Mouse (Mus musculus): ENCODE measurements at regions not wholly inside any gene's neighbourhood (a gene's known extent, or its start where the extent isn't known, plus 50 kb on each side); places are given as distances from the start of the nearest gene placed in this dataset.

GRCm38 (mm10) chr12:46945707-46946106 lies 127.0 kb upstream of the Nova1 start:
- Histone ChIP-seq H3K4me3 (no peak overlapping the region), H3K27ac (replicated peaks) (no peak overlapping the region), H3K36me3 (replicated peaks) (no peaks in the 10 kb centered on the region), H3K4me1 (no peaks in the 10 kb centered on the region), H3K9me3 (no peaks in the 10 kb centered on the region), H3K27me3 (replicated peaks; ENCODE audit: low read depth, poor library complexity, severe bottlenecking) (no peaks in the 10 kb centered on the region)
- no peak for DNase-seq (ENCODE audit: low spot score)

- H3K27ac ChIP-seq (replicated peaks) = no peak overlapping the region
- H3K4me3 ChIP-seq = no peak overlapping the region
- no peak for DNase-seq (ENCODE audit: low spot score)
- H3K27me3 ChIP-seq (replicated peaks; ENCODE audit: low read depth, poor library complexity, severe bottlenecking) = no peaks in the 10 kb centered on the region
- no peaks in the 10 kb centered on the region for H3K36me3 ChIP-seq (replicated peaks)
- no peaks in the 10 kb centered on the region for H3K9me3 ChIP-seq
- H3K4me1 ChIP-seq = no peaks in the 10 kb centered on the region
These were observed 112.4 kb upstream of the Nova1 start for GRCm38 (mm10) chr12:46931086-46931485.

DNA sequence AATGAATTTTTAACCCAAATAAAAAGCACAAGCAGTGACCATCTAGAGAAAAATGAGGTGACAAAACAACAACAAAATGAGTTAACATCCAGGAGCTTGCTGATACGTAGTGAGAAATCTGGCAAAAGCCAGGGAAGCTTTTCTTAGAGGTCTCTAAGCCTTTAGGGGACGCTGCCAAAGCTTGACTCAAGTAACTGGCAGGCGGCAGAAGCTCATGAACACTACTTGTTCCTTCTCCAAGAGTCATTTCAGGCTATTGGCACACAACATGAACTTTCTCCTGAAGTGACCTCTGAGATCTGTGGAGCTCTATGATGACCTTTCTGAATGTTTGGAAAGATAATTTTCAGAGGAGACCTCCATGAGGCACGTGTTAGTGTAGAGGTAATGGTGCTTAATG lies 98.6 kb upstream of the Nova1 start:
- no peak overlapping the region for H3K27ac ChIP-seq (replicated peaks)
- H3K9me3 ChIP-seq = no peaks in the 10 kb centered on the region
- H3K36me3 ChIP-seq (replicated peaks) = no peaks in the 10 kb centered on the region
- 76% methylated on average over 4 of the region's 4 CpGs for WGBS
- H3K4me1 ChIP-seq = no peaks in the 10 kb centered on the region
- H3K4me3 ChIP-seq = no peak overlapping the region
- DNase-seq (ENCODE audit: low spot score) = no peak
- no peaks in the 10 kb centered on the region for H3K27me3 ChIP-seq (replicated peaks; ENCODE audit: low read depth, poor library complexity, severe bottlenecking)

GRCm38 (mm10) chr12:46878164-46878563 lies 59.4 kb upstream of the Nova1 start:
- Histone ChIP-seq H3K4me3 (no peak overlapping the region), H3K9me3 (no peaks in the 10 kb centered on the region), H3K36me3 (replicated peaks) (no peaks in the 10 kb centered on the region), H3K27ac (replicated peaks) (no peak overlapping the region), H3K27me3 (replicated peaks; ENCODE audit: low read depth, poor library complexity, severe bottlenecking) (no peaks in the 10 kb centered on the region), H3K4me1 (no peaks in the 10 kb centered on the region)
- no peak for DNase-seq (ENCODE audit: low spot score)
- WGBS = 95% methylated on average over 3 of the region's 3 CpGs

DNA sequence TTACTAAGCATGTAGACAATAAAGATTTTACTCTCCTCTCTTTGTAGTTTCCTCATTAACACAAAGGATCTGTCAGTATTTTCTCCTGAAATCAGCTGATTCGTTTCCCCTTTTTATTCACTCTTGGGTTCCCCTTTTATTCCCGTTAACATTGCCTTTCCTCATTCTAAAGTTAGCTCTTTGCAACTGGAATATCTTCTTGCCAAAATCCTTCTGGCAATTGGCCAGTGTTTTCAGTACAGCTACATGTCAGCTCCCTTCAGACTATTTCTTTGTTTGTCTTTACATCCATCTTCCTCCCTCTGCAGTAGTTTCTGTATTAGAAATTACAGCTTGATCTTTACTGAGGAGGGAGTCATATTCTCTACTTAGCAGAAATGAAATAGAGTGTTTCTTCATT lies 51.4 kb upstream of the Nova1 start:
- no peaks in the 10 kb centered on the region for H3K27me3 ChIP-seq (replicated peaks; ENCODE audit: low read depth, poor library complexity, severe bottlenecking)
- H3K36me3 ChIP-seq (replicated peaks) = no peaks in the 10 kb centered on the region
- H3K4me1 ChIP-seq = no peaks in the 10 kb centered on the region
- H3K27ac ChIP-seq (replicated peaks) = no peak overlapping the region
- 67% methylated on average over 2 of the region's 2 CpGs for WGBS
- DNase-seq (ENCODE audit: low spot score) = no peak
- no peaks in the 10 kb centered on the region for H3K9me3 ChIP-seq
- H3K4me3 ChIP-seq = no peak overlapping the region
